Mouse (Mus musculus) heart, embryonic 12.5 days (tissue): ENCODE data around the gene Aadacl2. TPM values are rescaled to one million over a fixed set of nuclear protein-coding genes. Genes with fewer than 3 reads are reported as not detected.

ENCODE experiments used
- ATAC-seq: fragments of 200-750 bp; cut with Nextera tagmentation; 2 replicates; pipeline ENCODE4 v1.8.0; 2017; ENCODE audit warnings: moderate TSS enrichment, moderate library complexity; ENCODE audit not compliant: insufficient number of reproducible peaks, low FRiP score
- H3K27ac ChIP-seq: fragments of 300-500 bp; sonication (generic); 2 replicates; pipeline ENCODE4 v1.5.1; 2016; ENCODE audit warnings: mild to moderate bottlenecking, moderate library complexity; ENCODE audit not compliant: poor library complexity, severe bottlenecking
- H3K27me3 ChIP-seq: fragments of 300-500 bp; sonication (generic); replicated peaks from 2 replicates; pipeline ENCODE4 v1.6.1; 2016; ENCODE audit warnings: mild to moderate bottlenecking, moderate library complexity
- H3K36me3 ChIP-seq: fragments of 300-500 bp; sonication (generic); 2 replicates; pipeline ENCODE4 v1.6.1; 2016; ENCODE audit warnings: mild to moderate bottlenecking, moderate library complexity
- H3K4me1 ChIP-seq: fragments of 300-500 bp; sonication (generic); replicated peaks from 2 replicates; pipeline ENCODE4 v1.6.1; 2016; ENCODE audit warnings: mild to moderate bottlenecking
- H3K4me2 ChIP-seq: fragments of 300-500 bp; sonication (generic); 2 replicates; pipeline ENCODE4 v1.6.1; 2016; ENCODE audit warnings: mild to moderate bottlenecking, moderate library complexity
- H3K4me3 ChIP-seq: fragments of 300-500 bp; sonication (generic); 2 replicates; pipeline ENCODE4 v1.5.1; 2016; ENCODE audit warnings: mild to moderate bottlenecking
- H3K9ac ChIP-seq: fragments of 300-500 bp; sonication (generic); 2 replicates; pipeline ENCODE4 v1.6.1; 2016; ENCODE audit warnings: mild to moderate bottlenecking, moderate library complexity
- H3K9me3 ChIP-seq: fragments of 300-500 bp; sonication (generic); replicated peaks from 2 replicates; pipeline ENCODE4 v1.6.1; 2016; ENCODE audit warnings: mild to moderate bottlenecking, moderate library complexity
- WGBS: fragments of 180-500 bp; shearing (Covaris S2); methylation state at CpG from one replicate; pipeline ENCODE4 v1.1.7; 2016; 5-methylcytosine and 5-hydroxymethylcytosine counted together
- polyA plus RNA-seq: library from polyadenylated mRNA; unstranded; fragments of >200 nt; fragmentation: Nextera tagmentation; extraction: Ambion mirVana; gene quantifications from 2 replicates; pipeline ENCODE4 v1.2.1, GENCODE M21; 2016

Aadacl2 gene
- not detected in 2 replicates for polyA plus RNA-seq

GRCm38 (mm10) chr3:60006443-60006842 is at the start of gene Aadacl2:
Gene Aadacl2, plus strand, starts transcription at chr3:60006743.
- Histone ChIP-seq H3K4me3 (no peak within 1 kb of the TSS), H3K4me1 (no peaks in the 10 kb centered on the region), H3K27ac (no peak within 1 kb of the TSS), H3K9me3 (no peaks in the 10 kb centered on the region), H3K36me3 (no peaks in the 10 kb centered on the region), H3K27me3 (no peaks in the 10 kb centered on the region), H3K4me2 (no peak within 1 kb of the TSS), H3K9ac (no peak within 1 kb of the TSS)
- WGBS, result 72% methylated on average over 1 of the region's 1 CpGs
- no peak for ATAC-seq

DNA sequence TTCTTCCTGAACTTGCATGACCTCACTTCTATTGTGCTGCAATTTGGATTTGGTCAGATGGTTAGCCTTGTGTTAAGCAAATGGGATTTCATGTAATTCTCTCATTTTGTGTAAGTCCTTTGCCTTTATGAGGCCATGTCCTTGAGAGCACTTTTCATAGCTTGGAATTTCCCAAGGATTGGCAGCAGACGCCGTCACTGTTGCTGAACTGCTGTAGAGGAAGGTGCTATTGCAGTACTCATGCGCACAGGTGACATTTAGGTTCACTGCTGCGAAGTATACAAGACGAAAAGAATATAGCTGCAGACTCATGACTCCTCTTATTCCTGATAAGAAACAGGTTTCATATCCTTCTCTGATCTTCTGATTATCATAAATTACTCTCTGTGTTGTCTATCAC is 35.7 kb upstream of the Aadacl2 start:
- H3K4me3 ChIP-seq, result no peak overlapping the region
- no peak overlapping the region for H3K4me2 ChIP-seq
- no peaks in the 10 kb centered on the region for H3K9me3 ChIP-seq
- H3K27me3 ChIP-seq, result no peaks in the 10 kb centered on the region
- H3K4me1 ChIP-seq, result no peaks in the 10 kb centered on the region
- H3K36me3 ChIP-seq, result no peaks in the 10 kb centered on the region
- ATAC-seq, result no peak
- 83% methylated on average over 5 of the region's 5 CpGs for WGBS
- H3K27ac ChIP-seq, result no peak overlapping the region
- H3K9ac ChIP-seq, result no peak overlapping the region

DNA sequence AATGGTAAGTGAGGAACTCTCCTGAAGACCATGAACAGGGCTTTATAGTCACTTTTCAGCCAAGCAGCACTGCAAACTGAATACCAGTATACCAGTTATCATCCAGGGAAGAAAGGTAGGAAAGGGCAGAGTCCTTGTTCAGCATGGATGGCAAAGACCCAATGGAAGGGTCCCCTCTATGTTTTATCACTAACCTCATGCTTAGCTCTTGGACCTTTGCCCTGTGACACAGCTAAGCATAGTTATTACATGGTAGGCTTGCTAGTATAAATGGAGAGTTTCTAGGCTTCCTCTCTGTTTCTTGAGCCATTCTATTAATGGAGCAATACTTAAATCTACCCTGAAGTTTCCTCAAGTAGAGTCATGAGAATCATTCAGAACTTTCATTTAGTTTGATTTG is 32.0 kb upstream of the Aadacl2 start:
- no peak overlapping the region for H3K4me2 ChIP-seq
- H3K36me3 ChIP-seq, result no peaks in the 10 kb centered on the region
- no peak for ATAC-seq
- no peak overlapping the region for H3K4me3 ChIP-seq
- H3K27ac ChIP-seq, result no peak overlapping the region
- H3K9ac ChIP-seq, result no peak overlapping the region
- no peaks in the 10 kb centered on the region for H3K9me3 ChIP-seq
- H3K4me1 ChIP-seq, result no peaks in the 10 kb centered on the region
- no peaks in the 10 kb centered on the region for H3K27me3 ChIP-seq

- no peak overlapping the region for H3K9ac ChIP-seq
- H3K27ac ChIP-seq, result no peak overlapping the region
- no peak for ATAC-seq
- H3K4me2 ChIP-seq, result no peak overlapping the region
- no peaks in the 10 kb centered on the region for H3K4me1 ChIP-seq
- no peaks in the 10 kb centered on the region; the same call in 1 of the 2 replicates for H3K9me3 ChIP-seq
- no peak overlapping the region for H3K4me3 ChIP-seq
- no peaks in the 10 kb centered on the region for H3K27me3 ChIP-seq
- H3K36me3 ChIP-seq, result no peaks in the 10 kb centered on the region
Measured at GRCm38 (mm10) chr3:60003622-60004021, 2.9 kb upstream of the Aadacl2 start.

DNA sequence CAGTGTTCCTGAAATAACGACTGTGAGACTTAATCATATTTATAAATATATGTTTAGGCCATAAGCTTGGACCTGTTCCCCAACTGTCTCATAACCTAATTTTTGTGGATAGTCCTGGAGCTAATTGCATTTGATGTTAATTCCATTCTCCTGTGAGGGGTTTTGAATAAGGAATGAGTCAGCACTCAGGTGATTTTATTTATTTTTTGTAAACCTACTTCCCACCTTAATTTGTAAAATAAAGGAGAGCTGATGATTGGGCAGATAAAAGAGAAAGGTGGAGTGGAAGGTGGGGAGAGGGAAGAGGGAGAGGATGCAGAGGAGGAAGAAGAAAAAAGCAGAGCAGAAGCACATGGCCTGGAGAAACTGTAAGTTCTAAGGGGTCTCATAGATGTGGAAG is 18.9 kb downstream of the Aadacl2 start, which contains the start of gene Aadac:
Aadac (plus strand) TSS at position 301 of the 400 bp plus-strand sequence.
- no peak for ATAC-seq
- no peaks in the 10 kb centered on the region for H3K36me3 ChIP-seq
- no peaks in the 10 kb centered on the region for H3K9me3 ChIP-seq
- no peaks in the 10 kb centered on the region for H3K27me3 ChIP-seq
- H3K27ac ChIP-seq, result no peak within 1 kb of the TSS
- no peak within 1 kb of the TSS for H3K4me3 ChIP-seq
- no peaks in the 10 kb centered on the region for H3K4me1 ChIP-seq
- H3K9ac ChIP-seq, result no peak within 1 kb of the TSS
- 64% methylated on average over 1 of the region's 1 CpGs for WGBS
- H3K4me2 ChIP-seq, result no peak within 1 kb of the TSS

GRCm38 (mm10) chr3:60031511-60031910 is 25.0 kb downstream of the Aadacl2 start:
- Histone ChIP-seq H3K36me3 (no peaks in the 10 kb centered on the region), H3K27ac (no peak overlapping the region), H3K4me2 (no peak overlapping the region), H3K27me3 (no peaks in the 10 kb centered on the region), H3K4me3 (no peak overlapping the region), H3K4me1 (no peaks in the 10 kb centered on the region), H3K9ac (no peak overlapping the region), H3K9me3 (no peaks in the 10 kb centered on the region)
- WGBS, result 73% methylated on average over 4 of the region's 4 CpGs
- no peak for ATAC-seq

GRCm38 (mm10) chr3:60046221-60046913 is 39.8 kb downstream of the Aadacl2 start:
- Histone ChIP-seq H3K36me3 (no peaks in the 10 kb centered on the region), H3K4me3 (no peak overlapping the region), H3K4me2 (no peak overlapping the region), H3K9ac (no peak overlapping the region), H3K27me3 (no peaks in the 10 kb centered on the region), H3K4me1 (no peaks in the 10 kb centered on the region), H3K9me3 (no peaks in the 10 kb centered on the region), H3K27ac (no peak overlapping the region)
- 77% methylated on average over 3 of the region's 3 CpGs for WGBS
- ATAC-seq, result no peak

DNA sequence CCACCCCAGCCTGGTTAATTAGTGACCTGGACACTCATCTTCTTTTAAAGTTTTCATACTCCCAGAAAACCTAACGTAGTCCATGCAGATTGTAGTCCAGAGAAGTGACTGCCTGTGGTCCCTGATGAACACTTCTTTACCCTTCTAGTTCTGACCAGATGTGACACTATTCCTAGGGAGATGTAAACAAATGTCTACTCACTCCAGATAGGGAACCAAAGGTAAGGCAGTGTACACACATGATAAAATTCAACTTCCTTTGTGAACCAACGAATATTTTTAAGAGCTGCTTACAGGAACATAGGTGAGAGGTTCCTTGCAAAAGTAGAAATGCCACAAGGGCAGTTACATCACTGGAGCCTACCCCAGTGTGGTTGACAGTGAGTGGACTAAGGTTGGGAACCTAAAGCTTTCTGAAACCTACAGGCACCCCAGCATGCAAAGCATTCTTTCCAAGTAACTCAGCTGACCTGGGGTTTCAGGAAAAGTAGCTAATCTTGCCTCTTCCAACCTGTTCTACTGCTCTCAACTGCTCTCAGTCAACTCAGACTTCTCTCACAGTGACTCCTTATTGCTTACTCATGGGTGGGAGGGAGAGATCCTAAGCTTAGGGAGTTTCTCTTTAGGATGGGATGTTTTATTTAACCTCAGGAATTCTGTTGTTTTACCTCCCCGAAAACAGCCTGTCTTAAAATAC is 46.8 kb downstream of the Aadacl2 start:
- H3K9me3 ChIP-seq, result no peaks in the 10 kb centered on the region
- no peak overlapping the region for H3K9ac ChIP-seq
- ATAC-seq, result no peak
- no peaks in the 10 kb centered on the region for H3K36me3 ChIP-seq
- WGBS, result 73% methylated on average over 3 of the region's 3 CpGs
- H3K4me3 ChIP-seq, result no peak overlapping the region
- no peak overlapping the region for H3K4me2 ChIP-seq
- H3K27me3 ChIP-seq, result no peaks in the 10 kb centered on the region
- H3K4me1 ChIP-seq, result no peaks in the 10 kb centered on the region
- H3K27ac ChIP-seq, result no peak overlapping the region

DNA sequence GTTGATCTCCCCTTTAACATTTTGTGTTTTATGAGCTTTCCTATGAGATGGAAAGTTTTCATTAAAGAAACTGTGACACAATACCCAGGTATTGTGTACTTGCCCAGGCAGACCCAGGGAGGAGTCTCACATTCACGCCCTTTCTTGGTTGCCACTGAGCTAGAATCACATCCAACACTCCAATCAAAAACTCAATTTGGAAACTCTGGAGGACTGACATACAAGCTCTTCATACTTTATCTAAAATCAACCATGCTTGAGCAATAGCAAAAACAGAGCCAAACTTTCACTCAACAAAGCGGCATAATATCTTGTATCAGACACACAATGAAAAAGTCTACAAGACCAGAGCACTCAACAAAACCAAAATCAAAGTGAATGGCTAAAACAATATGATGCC is 47.4 kb downstream of the Aadacl2 start:
- no peaks in the 10 kb centered on the region for H3K27me3 ChIP-seq
- WGBS, result 76% methylated on average over 2 of the region's 2 CpGs
- no peak overlapping the region for H3K4me2 ChIP-seq

DNA sequence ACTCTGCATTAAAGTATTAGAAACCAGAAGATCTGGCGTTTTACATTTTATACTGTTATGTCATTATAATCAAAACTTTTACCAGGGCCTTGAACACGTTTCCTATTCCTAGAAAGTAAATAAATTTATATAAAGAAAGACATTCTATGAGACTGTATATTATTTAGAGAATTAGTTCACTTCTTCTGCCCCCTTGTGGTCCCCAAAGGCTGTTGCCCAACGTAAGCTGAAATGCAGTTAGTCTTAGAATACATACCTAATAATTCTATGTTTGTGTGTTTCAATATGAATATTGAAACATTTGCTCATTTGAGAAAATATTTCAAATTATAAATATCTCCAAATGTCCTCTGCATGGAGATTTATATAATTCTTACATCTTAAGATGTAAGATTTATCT is 49.9 kb downstream of the Aadacl2 start:
- Histone ChIP-seq H3K27me3 (no peaks in the 10 kb centered on the region), H3K4me3 (no peak overlapping the region), H3K36me3 (no peaks in the 10 kb centered on the region), H3K4me2 (no peak overlapping the region), H3K27ac (no peak overlapping the region), H3K9me3 (no peaks in the 10 kb centered on the region), H3K9ac (no peak overlapping the region), H3K4me1 (no peaks in the 10 kb centered on the region)
- no peak for ATAC-seq
- 26% methylated on average over 3 of the region's 3 CpGs for WGBS

More for the DNA sequence above, 47.4 kb downstream of the Aadacl2 start:
- ATAC-seq, result no peak
- H3K4me1 ChIP-seq, result no peaks in the 10 kb centered on the region
- no peak overlapping the region for H3K27ac ChIP-seq
- no peaks in the 10 kb centered on the region for H3K36me3 ChIP-seq
- H3K9ac ChIP-seq, result no peak overlapping the region
- no peak overlapping the region for H3K4me3 ChIP-seq
- H3K9me3 ChIP-seq, result no peaks in the 10 kb centered on the region

- no peak overlapping the region for H3K4me2 ChIP-seq
- no peaks in the 10 kb centered on the region for H3K27me3 ChIP-seq
- no peaks in the 10 kb centered on the region for H3K36me3 ChIP-seq
- no peak overlapping the region for H3K9ac ChIP-seq
- H3K4me1 ChIP-seq, result no peaks in the 10 kb centered on the region
- 71% methylated on average over 2 of the region's 2 CpGs for WGBS
- H3K27ac ChIP-seq, result no peak overlapping the region
- H3K4me3 ChIP-seq, result no peak overlapping the region
- H3K9me3 ChIP-seq, result no peaks in the 10 kb centered on the region
- no peak for ATAC-seq
Measured at GRCm38 (mm10) chr3:60057070-60057808, 50.7 kb downstream of the Aadacl2 start.
